ENCODE assay signal across 8 mouse cellular contexts in the genomic region with DNA sequence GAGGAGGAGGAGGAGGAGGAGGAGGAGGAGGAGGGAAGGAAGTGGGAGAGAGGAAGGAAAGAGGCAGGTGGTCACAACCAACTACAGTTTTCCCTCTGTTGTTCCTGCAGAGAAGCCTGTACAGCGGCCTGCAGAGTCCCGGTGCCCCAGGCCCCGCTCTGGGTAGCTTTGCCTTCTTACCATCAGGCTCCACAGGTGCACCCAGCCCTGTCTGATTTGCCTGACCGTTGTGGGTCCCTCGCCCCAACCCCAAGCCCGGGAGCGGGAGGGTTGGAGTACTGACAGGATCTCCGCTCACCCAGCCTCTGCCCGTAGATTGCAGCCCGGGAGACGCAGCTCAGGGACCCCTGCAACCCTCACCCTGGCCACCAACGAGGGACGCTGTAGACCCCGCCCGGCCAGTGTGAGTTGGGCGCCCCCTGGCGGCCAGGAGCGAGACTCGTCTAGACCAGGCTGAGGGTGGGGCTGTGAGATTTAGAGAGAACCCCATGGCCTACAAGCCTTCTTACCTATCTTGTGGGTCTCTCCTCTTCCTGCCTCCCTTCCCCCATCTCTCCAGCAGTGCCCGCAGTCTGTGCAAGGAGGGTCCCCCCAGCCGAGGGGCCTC. TPM values are rescaled to one million over a fixed set of nuclear protein-coding genes. Genes with fewer than 3 reads are reported as not detected.
DNase-seq lines count a peak whose midpoint lies in the region; ATAC-seq and TF ChIP-seq lines count a peak whose summit lies in the region.

No protein-coding gene starts in this region.

- TF ChIP-seq POLR2A in bone marrow macrophage, adult 2 months (IDR thresholded peaks at IDR 0.05; ENCODE audit: borderline replicate concordance, low read depth, low read length): no peak
- TF ChIP-seq POLR2A in lung, adult 2 months (IDR thresholded peaks at IDR 0.05; ENCODE audit: borderline replicate concordance, extremely low read depth, low read depth, low read length): no peak

- no peaks in the 10 kb centered on the region for H3K36me3 ChIP-seq in embryonic facial prominence, embryonic 14.5 days (ENCODE audit: control insufficient read depth, insufficient read depth, low read length)
- no peaks in the 10 kb centered on the region for H3K36me3 ChIP-seq in heart, embryonic 12.5 days
- no peaks in the 10 kb centered on the region for H3K36me3 ChIP-seq in neural tube, embryonic 15.5 days

- H3K9me3 ChIP-seq in embryonic facial prominence, embryonic 14.5 days (ENCODE audit: control insufficient read depth, low read length): no peaks in the 10 kb centered on the region
- H3K9me3 ChIP-seq in heart, embryonic 12.5 days (replicated peaks): no peaks in the 10 kb centered on the region
- H3K9me3 ChIP-seq in neural tube, embryonic 15.5 days (replicated peaks): no peaks in the 10 kb centered on the region

- WGBS in embryonic facial prominence, embryonic 14.5 days: 2% methylated on average over 11 of the region's 21 CpGs
- WGBS in heart, embryonic 12.5 days: 3% methylated on average over 21 of the region's 21 CpGs
- 3% methylated on average over 21 of the region's 21 CpGs for WGBS in lung, adult 2 months
- WGBS in neural tube, embryonic 15.5 days: 1% methylated on average over 21 of the region's 21 CpGs

- TF ChIP-seq CTCF in bone marrow macrophage, adult 2 months (IDR thresholded peaks at IDR 0.05; ENCODE audit: low read depth, low read length): peak; percentile 97
- TF ChIP-seq CTCF in lung, adult 2 months (IDR thresholded peaks at IDR 0.05; ENCODE audit: insufficient read depth, low read length): peak; percentile 74

- DNase-seq in CD8-positive naive resting alpha-beta T cell, adult 2 months (ENCODE audit: low read depth in 2 of 2, low spot score in 2 of 2): peak; percentile 73 to 76
- DNase-seq in embryonic facial prominence, embryonic 14.5 days (ENCODE audit: low spot score): peak; percentile 65
- peak; percentile 84 for DNase-seq in kidney, postnatal 10 days
- peak; percentile 54 for DNase-seq in lung, adult 2 months
- peak; percentile 89 for DNase-seq in thymus, postnatal 0 days (ENCODE audit: low spot score)

- H3K27ac ChIP-seq in bone marrow macrophage, adult 2 months (ENCODE audit: insufficient read depth, low read depth, low read length): no peak overlapping the region
- no peak overlapping the region for H3K27ac ChIP-seq in embryonic facial prominence, embryonic 14.5 days (replicated peaks; ENCODE audit: low read depth, low read length)
- no peak overlapping the region for H3K27ac ChIP-seq in heart, embryonic 12.5 days (ENCODE audit: poor library complexity, severe bottlenecking)
- no peak overlapping the region for H3K27ac ChIP-seq in neural tube, embryonic 15.5 days (replicated peaks)

- H3K9ac ChIP-seq in embryonic facial prominence, embryonic 14.5 days (ENCODE audit: low read depth, low read length): peak overlapping the region; percentile 30; the same call in 1 of the 2 replicates
- peak overlapping the region; percentile 42; the same call in 1 of the 2 replicates for H3K9ac ChIP-seq in heart, embryonic 12.5 days
- H3K9ac ChIP-seq in neural tube, embryonic 15.5 days (replicated peaks): 0 out of 2 replicates have a peak overlapping the region, but pooled peaks have one; percentile 32

- H3K27me3 ChIP-seq in embryonic facial prominence, embryonic 14.5 days (replicated peaks; ENCODE audit: control insufficient read depth, insufficient read depth, low read length): peaks cover 19% of the 10 kb centered on the region
- peaks cover 57% of the 10 kb centered on the region for H3K27me3 ChIP-seq in heart, embryonic 12.5 days (replicated peaks)
- peaks cover 15% of the 10 kb centered on the region for H3K27me3 ChIP-seq in neural tube, embryonic 15.5 days (replicated peaks)

- ATAC-seq in embryonic facial prominence, embryonic 14.5 days (ENCODE audit: low read depth): peak; percentile 89
- ATAC-seq in heart, embryonic 12.5 days (ENCODE audit: insufficient number of reproducible peaks, low FRiP score): peak; percentile 72
- ATAC-seq in neural tube, embryonic 15.5 days (ENCODE audit: low FRiP score): peak; percentile 71

- H3K4me2 ChIP-seq in embryonic facial prominence, embryonic 14.5 days (ENCODE audit: low read depth, low read length): peak overlapping the region; percentile 54
- peak overlapping the region; percentile 56 for H3K4me2 ChIP-seq in heart, embryonic 12.5 days
- H3K4me2 ChIP-seq in neural tube, embryonic 15.5 days: peak overlapping the region; percentile 60

- H3K4me3 ChIP-seq in bone marrow macrophage, adult 2 months (ENCODE audit: insufficient read depth, low read length): peak overlapping the region; percentile 25; the same call in 1 of the 2 replicates
- H3K4me3 ChIP-seq in embryonic facial prominence, embryonic 14.5 days (ENCODE audit: low read depth, low read length): peak overlapping the region; percentile 22; the same call in 1 of the 2 replicates
- H3K4me3 ChIP-seq in heart, embryonic 12.5 days: peak overlapping the region; percentile 12; the same call in 1 of the 2 replicates
- H3K4me3 ChIP-seq in lung, adult 2 months (replicated peaks; ENCODE audit: extremely low read depth, low read depth, low read length): no peak overlapping the region
- H3K4me3 ChIP-seq in neural tube, embryonic 15.5 days (replicated peaks): peak overlapping the region; percentile 28

- H3K4me1 ChIP-seq in bone marrow macrophage, adult 2 months (ENCODE audit: control insufficient read depth, insufficient read depth, low read length): peaks cover 3% of the 10 kb centered on the region
- 0 out of 2 replicates have a peak, but pooled peaks cover 2% of the 10 kb centered on the region for H3K4me1 ChIP-seq in embryonic facial prominence, embryonic 14.5 days (ENCODE audit: control insufficient read depth, insufficient read depth, low read length)
- H3K4me1 ChIP-seq in heart, embryonic 12.5 days (replicated peaks): peaks cover 10% of the 10 kb centered on the region; the same call in 1 of the 2 replicates
- no peaks in the 10 kb centered on the region for H3K4me1 ChIP-seq in lung, adult 2 months (ENCODE audit: control insufficient read depth, insufficient read depth, low read length)
- peaks cover 12% of the 10 kb centered on the region for H3K4me1 ChIP-seq in neural tube, embryonic 15.5 days

RNA-seq across cellular contexts. Expression of gene Tmem161a, which starts 5.5 kb away (rescaled TPM):
- polyA plus RNA-seq in bone marrow macrophage, adult 2 months (2012; ENCODE audit: insufficient read depth, insufficient read length, missing spikeins): 27.5 and 28.1 TPM in 2 replicates
- polyA plus RNA-seq in embryonic facial prominence, embryonic 14.5 days (2014; fragmentation: Nextera tagmentation; extraction: Ambion mirVana): 46.4 and 55.2 TPM in 2 replicates
- 98.0 and 100 TPM in 2 replicates for polyA plus RNA-seq in heart, embryonic 12.5 days (2016; fragmentation: Nextera tagmentation; extraction: Ambion mirVana)
- 101 and 105 TPM in 2 replicates for polyA plus RNA-seq in lung, adult 2 months (2012; rRNA removed)
- polyA plus RNA-seq in neural tube, embryonic 15.5 days (2015; fragmentation: Nextera tagmentation; extraction: Ambion mirVana): 51.1 and 54.0 TPM in 2 replicates
- 41.5 and 44.1 TPM in 2 replicates for polyA plus RNA-seq in thymus, postnatal 0 days (2015; fragmentation: Nextera tagmentation; extraction: Ambion mirVana)

RNA-seq across cellular contexts. Expression of gene Mef2b, which starts 27.1 kb away (rescaled TPM):
- polyA plus RNA-seq in bone marrow macrophage, adult 2 months (2012; ENCODE audit: insufficient read depth, insufficient read length, missing spikeins): not detected in 2 replicates
- polyA plus RNA-seq in embryonic facial prominence, embryonic 14.5 days (2014; fragmentation: Nextera tagmentation; extraction: Ambion mirVana): 4.9 and 5.1 TPM in 2 replicates
- not detected in 2 replicates for polyA plus RNA-seq in heart, embryonic 12.5 days (2016; fragmentation: Nextera tagmentation; extraction: Ambion mirVana)
- 0.31 and 0.50 TPM in 2 replicates for polyA plus RNA-seq in lung, adult 2 months (2012; rRNA removed)
- 1.4 and 1.5 TPM in 2 replicates for polyA plus RNA-seq in neural tube, embryonic 15.5 days (2015; fragmentation: Nextera tagmentation; extraction: Ambion mirVana)
- 7.5 and 9.8 TPM in 2 replicates for polyA plus RNA-seq in thymus, postnatal 0 days (2015; fragmentation: Nextera tagmentation; extraction: Ambion mirVana)

RNA-seq across cellular contexts. Expression of gene Borcs8, which starts 27.3 kb away (rescaled TPM):
- 43.3 and 51.9 TPM in 2 replicates for polyA plus RNA-seq in bone marrow macrophage, adult 2 months (2012; ENCODE audit: insufficient read depth, insufficient read length, missing spikeins)
- polyA plus RNA-seq in embryonic facial prominence, embryonic 14.5 days (2014; fragmentation: Nextera tagmentation; extraction: Ambion mirVana): 45.1 and 54.0 TPM in 2 replicates
- 30.3 and 38.1 TPM in 2 replicates for polyA plus RNA-seq in heart, embryonic 12.5 days (2016; fragmentation: Nextera tagmentation; extraction: Ambion mirVana)
- polyA plus RNA-seq in lung, adult 2 months (2012; rRNA removed): 76.5 and 79.0 TPM in 2 replicates
- polyA plus RNA-seq in neural tube, embryonic 15.5 days (2015; fragmentation: Nextera tagmentation; extraction: Ambion mirVana): 60.8 and 62.6 TPM in 2 replicates
- polyA plus RNA-seq in thymus, postnatal 0 days (2015; fragmentation: Nextera tagmentation; extraction: Ambion mirVana): 67.0 and 88.3 TPM in 2 replicates

RNA-seq across cellular contexts. Expression of gene Rfxank, which starts 27.7 kb away (rescaled TPM):
- 13.5 and 15.8 TPM in 2 replicates for polyA plus RNA-seq in bone marrow macrophage, adult 2 months (2012; ENCODE audit: insufficient read depth, insufficient read length, missing spikeins)
- 13.0 and 17.1 TPM in 2 replicates for polyA plus RNA-seq in embryonic facial prominence, embryonic 14.5 days (2014; fragmentation: Nextera tagmentation; extraction: Ambion mirVana)
- polyA plus RNA-seq in heart, embryonic 12.5 days (2016; fragmentation: Nextera tagmentation; extraction: Ambion mirVana): 17.7 and 18.7 TPM in 2 replicates
- polyA plus RNA-seq in lung, adult 2 months (2012; rRNA removed): 19.0 and 28.6 TPM in 2 replicates
- 12.3 and 14.6 TPM in 2 replicates for polyA plus RNA-seq in neural tube, embryonic 15.5 days (2015; fragmentation: Nextera tagmentation; extraction: Ambion mirVana)
- polyA plus RNA-seq in thymus, postnatal 0 days (2015; fragmentation: Nextera tagmentation; extraction: Ambion mirVana): 21.7 and 24.1 TPM in 2 replicates

RNA-seq across cellular contexts. Expression of gene Nr2c2ap, which starts 35.5 kb away (rescaled TPM):
- 21.2 and 21.9 TPM in 2 replicates for polyA plus RNA-seq in bone marrow macrophage, adult 2 months (2012; ENCODE audit: insufficient read depth, insufficient read length, missing spikeins)
- 18.7 and 20.4 TPM in 2 replicates for polyA plus RNA-seq in embryonic facial prominence, embryonic 14.5 days (2014; fragmentation: Nextera tagmentation; extraction: Ambion mirVana)
- polyA plus RNA-seq in heart, embryonic 12.5 days (2016; fragmentation: Nextera tagmentation; extraction: Ambion mirVana): 28.5 and 29.1 TPM in 2 replicates
- 10.7 and 14.6 TPM in 2 replicates for polyA plus RNA-seq in lung, adult 2 months (2012; rRNA removed)
- polyA plus RNA-seq in neural tube, embryonic 15.5 days (2015; fragmentation: Nextera tagmentation; extraction: Ambion mirVana): 47.2 and 49.0 TPM in 2 replicates
- polyA plus RNA-seq in thymus, postnatal 0 days (2015; fragmentation: Nextera tagmentation; extraction: Ambion mirVana): 51.9 and 60.6 TPM in 2 replicates
